ENCODE assay signal across 14 mouse cellular contexts in the genomic region with DNA sequence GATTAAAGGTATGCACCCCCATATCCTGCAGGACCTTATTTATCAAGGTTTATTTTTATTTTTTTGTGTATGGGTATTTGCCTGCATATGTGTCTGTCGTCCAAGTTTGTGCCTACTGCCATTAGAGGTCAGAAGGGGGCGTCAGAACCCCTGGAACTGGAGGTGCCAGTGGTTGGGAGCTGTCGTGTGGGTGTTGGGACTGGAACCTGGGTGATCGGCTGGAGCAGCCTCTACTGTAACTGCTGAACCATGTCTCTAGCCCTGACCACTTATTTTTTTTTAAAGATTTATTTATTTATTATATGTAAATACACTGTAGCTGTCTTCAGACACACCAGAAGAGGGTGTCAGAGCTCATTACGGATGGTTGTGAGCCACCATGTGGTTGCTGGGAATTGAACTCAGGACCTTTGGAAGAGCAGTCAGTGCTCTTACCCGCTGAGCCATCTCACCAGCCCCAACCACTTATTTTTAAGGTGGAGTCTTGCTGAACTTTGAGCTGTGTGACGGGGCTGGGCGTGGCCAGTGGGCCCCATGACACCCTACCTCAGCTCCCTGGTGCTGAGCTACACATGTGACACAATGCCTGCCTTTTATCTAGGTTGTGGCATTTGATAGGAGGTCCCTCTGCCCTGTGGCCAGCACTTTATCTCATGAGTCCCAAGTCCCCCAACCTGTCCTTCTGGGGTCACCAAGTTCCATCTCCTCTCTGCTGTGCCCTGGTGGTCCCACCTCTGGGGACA. TPM values are rescaled to one million over a fixed set of nuclear protein-coding genes. Genes with fewer than 3 reads are reported as not detected.
DNase-seq lines count a peak whose midpoint lies in the region; ATAC-seq and TF ChIP-seq lines count a peak whose summit lies in the region.
"Had no signal": no experiment of that assay in that cellular context is flagged by ENCODE, and none has a peak within 500 bp of the region (broad histone marks: within the 10 kb centered on the region; RNA-seq: fewer than 3 reads in every experiment).

No protein-coding gene starts in this region.

- H3K4me1 ChIP-seq in heart, embryonic 11.5 days (ENCODE audit: control insufficient read depth, insufficient read depth, low read length) = peaks cover 31% of the 10 kb centered on the region
- peaks cover 0 to 6% of the 10 kb centered on the region in 2 experiments; a peak in 1 of 4 replicates for H3K4me1 ChIP-seq in MEL (ENCODE audit: control insufficient read depth in 1 of 2, insufficient read depth in 2 of 2, low read length in 2 of 2)
- H3K4me1 ChIP-seq in hindbrain, postnatal 0 days (ENCODE audit: insufficient read depth, low read length) = no peaks in the 10 kb centered on the region
- peaks cover 4% of the 10 kb centered on the region; the same call in 1 of the 2 replicates for H3K4me1 ChIP-seq in embryonic facial prominence, embryonic 10.5 days

- no peaks in the 10 kb centered on the region for H3K79me2 ChIP-seq in MEL (ENCODE audit: control insufficient read depth, insufficient read depth, low read length, poor library complexity)

- no peak overlapping the region for H3K9ac ChIP-seq in heart, embryonic 11.5 days (ENCODE audit: low read depth, low read length)
- H3K9ac ChIP-seq in MEL (ENCODE audit: control insufficient read depth, low read depth, low read length, poor library complexity, severe bottlenecking) = no peak overlapping the region
- no peak overlapping the region for H3K9ac ChIP-seq in hindbrain, postnatal 0 days (replicated peaks; ENCODE audit: low read length)
- H3K9ac ChIP-seq: lung, embryonic 14.5 days had no signal

- 0 out of 2 replicates have a peak, but pooled peaks have one; percentile 8 for ATAC-seq in heart, embryonic 11.5 days (replicated peaks; ENCODE audit: insufficient number of reproducible peaks, low FRiP score, low TSS enrichment)
- ATAC-seq in hindbrain, postnatal 0 days = 0 out of 2 replicates have a peak, but pooled peaks have one; percentile 13
- ATAC-seq in megakaryocyte-erythroid progenitor cell, adult 5-6 weeks (replicated peaks; ENCODE audit: low FRiP score, low TSS enrichment, poor library complexity, severe bottlenecking) = peak; percentile 88

- H3K27ac ChIP-seq in heart, embryonic 11.5 days (ENCODE audit: low read depth, low read length) = peak overlapping the region; percentile 76; the same call in 1 of the 2 replicates
- no peak overlapping the region for H3K27ac ChIP-seq in MEL (ENCODE audit: control insufficient read depth, low read depth, low read length)
- H3K27ac ChIP-seq in hindbrain, postnatal 0 days = peak overlapping the region; percentile 43; the same call in 1 of the 2 replicates
- H3K27ac ChIP-seq in embryonic facial prominence, embryonic 10.5 days (replicated peaks) = no peak overlapping the region

- no peaks in the 10 kb centered on the region for H3K9me3 ChIP-seq in heart, embryonic 11.5 days (replicated peaks; ENCODE audit: control insufficient read depth, low read length)
- H3K9me3 ChIP-seq in MEL (replicated peaks; ENCODE audit: insufficient read depth, low read length) = no peaks in the 10 kb centered on the region
- H3K9me3 ChIP-seq in hindbrain, postnatal 0 days (ENCODE audit: low read length) = no peaks in the 10 kb centered on the region
- no peaks in the 10 kb centered on the region for H3K9me3 ChIP-seq in embryonic facial prominence, embryonic 10.5 days

- TF ChIP-seq RAD21 in MEL (IDR thresholded peaks at IDR 0.05; ENCODE audit: low read depth, low read length) = peak; percentile 34

- DNase-seq in heart, postnatal 4 days = no peak
- peak; percentile 83 for DNase-seq in MEL (ENCODE audit: low read depth, low spot score)
- DNase-seq in hindbrain, postnatal 0 days (ENCODE audit: low spot score) = no peak
- DNase-seq in retina, embryonic 14.5 days (ENCODE audit: low spot score) = no peak
- no peak for DNase-seq in right cerebral cortex, adult 18-20 months
- no peak for DNase-seq in embryonic facial prominence, embryonic 10.5 days (ENCODE audit: low spot score)
- DNase-seq: lung, embryonic 14.5 days had no signal

- peak; percentile 10 to 42 (median 39); a peak in 5 of 6 replicates for TF ChIP-seq CTCF in MEL (IDR thresholded peaks at IDR 0.05 in 2 of 3, conservative IDR thresholded peaks at IDR 0.05 in 1 of 3; ENCODE audit: control insufficient read depth in 1 of 3, insufficient read depth in 1 of 3, low read depth in 2 of 3, low read length in 3 of 3, poor library complexity in 1 of 3, severe bottlenecking in 1 of 3)
- TF ChIP-seq CTCF in hindbrain, postnatal 0 days (IDR thresholded peaks at IDR 0.05; ENCODE audit: low read depth) = no peak

- H3K4me2 ChIP-seq in heart, embryonic 11.5 days = no peak overlapping the region
- no peak overlapping the region for H3K4me2 ChIP-seq in hindbrain, postnatal 0 days (ENCODE audit: low read depth, low read length)
- H3K4me2 ChIP-seq: lung, embryonic 14.5 days had no signal

- no peaks in the 10 kb centered on the region for H3K36me3 ChIP-seq in heart, embryonic 11.5 days (ENCODE audit: control insufficient read depth, insufficient read depth, low read length)
- no peaks in the 10 kb centered on the region; a peak in 1 of 4 replicates for H3K36me3 ChIP-seq in MEL (ENCODE audit: control insufficient read depth in 1 of 2, insufficient read depth in 2 of 2, low read length in 2 of 2)
- no peaks in the 10 kb centered on the region for H3K36me3 ChIP-seq in hindbrain, postnatal 0 days (ENCODE audit: insufficient read depth, low read length)
- H3K36me3 ChIP-seq in embryonic facial prominence, embryonic 10.5 days (replicated peaks) = no peaks in the 10 kb centered on the region

- no peak overlapping the region for H3K4me3 ChIP-seq in heart, embryonic 11.5 days (ENCODE audit: low read depth, low read length)
- H3K4me3 ChIP-seq in MEL (ENCODE audit: control insufficient read depth in 1 of 2, insufficient read depth in 1 of 2, low read depth in 2 of 2, low read length in 2 of 2) = no peak overlapping the region
- no peak overlapping the region for H3K4me3 ChIP-seq in hindbrain, postnatal 0 days (ENCODE audit: low read length)
- no peak overlapping the region for H3K4me3 ChIP-seq in embryonic facial prominence, embryonic 10.5 days

- peaks cover 2% of the 10 kb centered on the region; the same call in 1 of the 2 replicates for H3K27me3 ChIP-seq in heart, embryonic 11.5 days (ENCODE audit: control insufficient read depth, insufficient read depth, low read length)
- H3K27me3 ChIP-seq in MEL (ENCODE audit: control insufficient read depth in 1 of 2, insufficient read depth in 2 of 2, low read length in 2 of 2) = no peaks in the 10 kb centered on the region
- H3K27me3 ChIP-seq in hindbrain, postnatal 0 days (ENCODE audit: insufficient read depth, low read length) = no peaks in the 10 kb centered on the region
- H3K27me3 ChIP-seq in embryonic facial prominence, embryonic 10.5 days (replicated peaks; ENCODE audit: low read depth, poor library complexity, severe bottlenecking) = peaks cover 31% of the 10 kb centered on the region

- TF ChIP-seq EP300 in MEL (IDR thresholded peaks at IDR 0.05; ENCODE audit: low read depth in 1 of 2, low read length in 2 of 2) = no peak; a peak in 1 of 4 replicates

- 63% methylated on average over 8 of the region's 8 CpGs for WGBS in heart, embryonic 11.5 days (ENCODE audit: insufficient replicate concordance)
- 66% methylated on average over 8 of the region's 8 CpGs for WGBS in hindbrain, postnatal 0 days
- 68% methylated on average over 8 of the region's 8 CpGs for WGBS in embryonic facial prominence, embryonic 10.5 days

- TF ChIP-seq POLR2A in MEL (IDR thresholded peaks at IDR 0.05; ENCODE audit: control insufficient read depth in 1 of 2, insufficient read depth in 1 of 2, low read depth in 1 of 2, low read length in 2 of 2, poor library complexity in 1 of 2) = no peak

RNA-seq across cellular contexts. Expression of a gene that starts 1.3 kb away (rescaled TPM):
- polyA plus RNA-seq in heart, embryonic 11.5 days (2014; fragmentation: Nextera tagmentation; extraction: Ambion mirVana) = 2.2 and 3.6 TPM in 2 replicates
- total RNA-seq in heart, postnatal 4 days (2021) = 10 to 100 TPM; 44.1 to 74.9 TPM
- not detected in 2 replicates for total RNA-seq in MEL (2012; rRNA removed)
- not detected for polyA plus RNA-seq in MEL (2012; ENCODE audit: insufficient read depth in 1 of 2, insufficient read length in 2 of 2, low read depth in 1 of 2, low replicate concordance in 2 of 2, missing spikeins in 1 of 2)
- total RNA-seq in hindbrain, postnatal 0 days (2014; rRNA removed) = 0.31 and 0.58 TPM in 2 replicates
- polyA plus RNA-seq in hindbrain, postnatal 0 days (2015; fragmentation: Nextera tagmentation; extraction: Ambion mirVana) = 0.15 and 0.25 TPM in 2 replicates
- not detected in 2 replicates for total RNA-seq in megakaryocyte-erythroid progenitor cell, adult 5-6 weeks (2014; fragmentation: Nextera tagmentation)
- total RNA-seq in megakaryocyte-erythroid progenitor cell, adult 5-6 weeks (2017) = not detected in 2 replicates
- polyA plus RNA-seq in embryonic facial prominence, embryonic 10.5 days (2016; fragmentation: Nextera tagmentation; extraction: Ambion mirVana) = not detected in 2 replicates
- total RNA-seq: monocyte, adult 5-6 weeks had no signal
- polyA plus RNA-seq: embryonic facial prominence, embryonic 11.5 days; forebrain, embryonic 14.5 days; lung, embryonic 14.5 days had no signal

RNA-seq across cellular contexts. Expression of a gene that starts 19.5 kb away (rescaled TPM):
- 0.21 TPM in 1 of 2 replicates, not detected in the other for polyA plus RNA-seq in heart, embryonic 11.5 days (2014; fragmentation: Nextera tagmentation; extraction: Ambion mirVana)
- total RNA-seq in heart, postnatal 4 days (2021) = not detected
- total RNA-seq in MEL (2012; rRNA removed) = 0.13 and 0.31 TPM in 2 replicates
- polyA plus RNA-seq in MEL (2012; ENCODE audit: insufficient read depth in 1 of 2, insufficient read length in 2 of 2, low read depth in 1 of 2, low replicate concordance in 2 of 2, missing spikeins in 1 of 2) = under 1 TPM in 1 of 2 experiments, not detected in 1; 0.42 TPM
- not detected in 2 replicates for total RNA-seq in hindbrain, postnatal 0 days (2014; rRNA removed)
- polyA plus RNA-seq in hindbrain, postnatal 0 days (2015; fragmentation: Nextera tagmentation; extraction: Ambion mirVana) = 0.26 TPM in 1 of 2 replicates, not detected in the other
- not detected in 2 replicates for total RNA-seq in megakaryocyte-erythroid progenitor cell, adult 5-6 weeks (2014; fragmentation: Nextera tagmentation)
- total RNA-seq in megakaryocyte-erythroid progenitor cell, adult 5-6 weeks (2017) = not detected in 2 replicates
- polyA plus RNA-seq in embryonic facial prominence, embryonic 10.5 days (2016; fragmentation: Nextera tagmentation; extraction: Ambion mirVana) = not detected in 2 replicates
- total RNA-seq: heart, postnatal 14 days; layer of hippocampus, postnatal 14 days; monocyte, adult 5-6 weeks had no signal
- polyA plus RNA-seq: embryonic facial prominence, embryonic 11.5 days; forebrain, embryonic 14.5 days; lung, embryonic 14.5 days had no signal

RNA-seq across cellular contexts. Expression of a gene that starts 20.3 kb away (rescaled TPM):
- 44.1 and 47.4 TPM in 2 replicates for polyA plus RNA-seq in heart, embryonic 11.5 days (2014; fragmentation: Nextera tagmentation; extraction: Ambion mirVana)
- 10 to 100 TPM; 41.9 to 45.7 TPM for total RNA-seq in heart, postnatal 4 days (2021)
- total RNA-seq in MEL (2012; rRNA removed) = 42.3 and 49.2 TPM in 2 replicates
- polyA plus RNA-seq in MEL (2012; ENCODE audit: insufficient read depth in 1 of 2, insufficient read length in 2 of 2, low read depth in 1 of 2, low replicate concordance in 2 of 2, missing spikeins in 1 of 2) = 10 to 100 TPM in 1 of 2 experiments, not detected in 1; 79.1 TPM
- total RNA-seq in hindbrain, postnatal 0 days (2014; rRNA removed) = 69.7 and 80.9 TPM in 2 replicates
- polyA plus RNA-seq in hindbrain, postnatal 0 days (2015; fragmentation: Nextera tagmentation; extraction: Ambion mirVana) = 52.3 and 56.1 TPM in 2 replicates
- 27.7 and 51.7 TPM in 2 replicates for total RNA-seq in megakaryocyte-erythroid progenitor cell, adult 5-6 weeks (2014; fragmentation: Nextera tagmentation)
- total RNA-seq in megakaryocyte-erythroid progenitor cell, adult 5-6 weeks (2017) = 16.2 and 30.9 TPM in 2 replicates
- 51.5 and 53.2 TPM in 2 replicates for polyA plus RNA-seq in embryonic facial prominence, embryonic 10.5 days (2016; fragmentation: Nextera tagmentation; extraction: Ambion mirVana)

RNA-seq across cellular contexts. Expression of a gene that starts 26.7 kb away (rescaled TPM):
- 313 and 338 TPM in 2 replicates for polyA plus RNA-seq in heart, embryonic 11.5 days (2014; fragmentation: Nextera tagmentation; extraction: Ambion mirVana)
- 1,000 to 10,000 TPM; 1,326 to 1,351 TPM for total RNA-seq in heart, postnatal 4 days (2021)
- 2,850 and 2,863 TPM in 2 replicates for total RNA-seq in MEL (2012; rRNA removed)
- polyA plus RNA-seq in MEL (2012; ENCODE audit: insufficient read depth in 1 of 2, insufficient read length in 2 of 2, low read depth in 1 of 2, low replicate concordance in 2 of 2, missing spikeins in 1 of 2) = 1,000 to 10,000 TPM; 3,442 to 4,586 TPM
- 2,095 and 2,196 TPM in 2 replicates for total RNA-seq in hindbrain, postnatal 0 days (2014; rRNA removed)
- polyA plus RNA-seq in hindbrain, postnatal 0 days (2015; fragmentation: Nextera tagmentation; extraction: Ambion mirVana) = 422 and 434 TPM in 2 replicates
- total RNA-seq in megakaryocyte-erythroid progenitor cell, adult 5-6 weeks (2014; fragmentation: Nextera tagmentation) = 1,282 and 1,455 TPM in 2 replicates
- 1,743 and 1,799 TPM in 2 replicates for total RNA-seq in megakaryocyte-erythroid progenitor cell, adult 5-6 weeks (2017)
- polyA plus RNA-seq in embryonic facial prominence, embryonic 10.5 days (2016; fragmentation: Nextera tagmentation; extraction: Ambion mirVana) = 564 and 572 TPM in 2 replicates

RNA-seq across cellular contexts. Expression of a gene that starts 27.5 kb away (rescaled TPM):
- polyA plus RNA-seq in heart, embryonic 11.5 days (2014; fragmentation: Nextera tagmentation; extraction: Ambion mirVana) = 0.60 and 0.83 TPM in 2 replicates
- total RNA-seq in heart, postnatal 4 days (2021) = under 1 TPM; 0.23 to 0.24 TPM
- 0.19 and 0.20 TPM in 2 replicates for total RNA-seq in MEL (2012; rRNA removed)
- polyA plus RNA-seq in MEL (2012; ENCODE audit: insufficient read depth in 1 of 2, insufficient read length in 2 of 2, low read depth in 1 of 2, low replicate concordance in 2 of 2, missing spikeins in 1 of 2) = under 1 TPM in 1 of 2 experiments, not detected in 1; 0.33 TPM
- total RNA-seq in hindbrain, postnatal 0 days (2014; rRNA removed) = 169 and 197 TPM in 2 replicates
- polyA plus RNA-seq in hindbrain, postnatal 0 days (2015; fragmentation: Nextera tagmentation; extraction: Ambion mirVana) = 66.7 and 70.2 TPM in 2 replicates
- not detected in 2 replicates for total RNA-seq in megakaryocyte-erythroid progenitor cell, adult 5-6 weeks (2014; fragmentation: Nextera tagmentation)
- not detected in 2 replicates for total RNA-seq in megakaryocyte-erythroid progenitor cell, adult 5-6 weeks (2017)
- polyA plus RNA-seq in embryonic facial prominence, embryonic 10.5 days (2016; fragmentation: Nextera tagmentation; extraction: Ambion mirVana) = 2.5 and 3.6 TPM in 2 replicates
- total RNA-seq: monocyte, adult 5-6 weeks had no signal
- polyA plus RNA-seq: lung, embryonic 14.5 days had no signal

Comparison
In these comparisons a context has a peak if more than half of its experiments do, and no peak if none do; other contexts are left out.
1. ATAC-seq: peak in every context shown above with its lines; median percentile 88 in megakaryocyte-erythroid progenitor cell, adult 5-6 weeks; 13 in hindbrain, postnatal 0 days; 8 in heart, embryonic 11.5 days.
2. H3K27ac ChIP-seq: peak in heart, embryonic 11.5 days (single experiment) and hindbrain, postnatal 0 days (single experiment); none in MEL (single experiment) and embryonic facial prominence, embryonic 10.5 days (single experiment).
3. RNA of a gene that starts 1.3 kb away (total RNA-seq): 44.1 to 74.9 TPM in heart, postnatal 4 days; 0.31 to 0.58 TPM in hindbrain, postnatal 0 days, not detected in MEL and not detected in megakaryocyte-erythroid progenitor cell, adult 5-6 weeks; every median in the first group is over 10 times any median in the second.